ENCODE assay signal across 8 mouse cellular contexts in the genomic region with DNA sequence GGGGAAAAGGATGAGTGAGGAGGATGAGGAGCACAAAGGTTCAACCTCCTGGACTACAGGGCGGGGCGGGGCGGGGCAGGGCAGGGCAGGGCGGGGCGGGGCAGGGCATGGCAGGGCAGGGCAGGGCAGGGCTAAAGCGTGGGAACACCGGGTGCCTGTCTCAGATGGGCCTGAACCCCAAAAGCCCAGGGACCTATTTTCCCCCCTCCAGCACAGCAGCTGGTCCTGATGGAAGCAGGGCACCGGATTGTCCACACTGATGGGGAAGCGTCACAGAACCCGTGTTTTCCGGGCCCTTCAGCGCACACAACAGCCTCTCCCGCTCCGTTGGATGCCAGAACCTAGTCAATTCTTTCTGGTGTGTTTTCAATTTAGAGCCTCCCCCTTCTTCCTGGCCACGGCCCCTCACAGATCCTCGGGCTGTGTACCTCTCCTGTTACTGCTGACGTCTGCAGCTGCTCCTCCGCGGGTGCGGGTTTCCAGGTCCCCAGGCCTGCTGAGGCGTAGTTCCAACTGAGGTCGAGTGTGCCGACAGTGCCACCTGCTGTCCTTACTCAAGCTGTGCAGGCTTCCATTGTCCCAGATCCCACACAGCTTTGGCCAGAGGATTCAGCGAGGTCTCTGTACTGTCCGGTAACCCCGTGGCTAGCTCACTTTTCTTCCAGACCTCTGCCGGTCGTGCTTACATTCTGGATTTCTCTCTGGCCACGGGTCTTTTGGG. TPM values are rescaled to one million over a fixed set of nuclear protein-coding genes. Genes with fewer than 3 reads are reported as not detected.
DNase-seq lines count a peak whose midpoint lies in the region; ATAC-seq and TF ChIP-seq lines count a peak whose summit lies in the region.

No protein-coding gene starts in this region.

- TF ChIP-seq POLR2A in bone marrow macrophage, adult 2 months (IDR thresholded peaks at IDR 0.05; ENCODE audit: borderline replicate concordance, low read depth, low read length): no peak
- peak; percentile 55; the same call in 1 of the 2 replicates for TF ChIP-seq POLR2A in embryonic fibroblast, embryonic 13.5 days (IDR thresholded peaks at IDR 0.05; ENCODE audit: low read depth, low read length)

- no peaks in the 10 kb centered on the region for H3K36me3 ChIP-seq in heart, embryonic 12.5 days
- H3K36me3 ChIP-seq in kidney, postnatal 0 days (ENCODE audit: insufficient read depth, low read length): no peaks in the 10 kb centered on the region
- no peaks in the 10 kb centered on the region for H3K36me3 ChIP-seq in liver, embryonic 11.5 days (ENCODE audit: control insufficient read depth, insufficient read depth, low read length)
- no peaks in the 10 kb centered on the region for H3K36me3 ChIP-seq in stomach, embryonic 14.5 days (ENCODE audit: control insufficient read depth, insufficient read depth, low read length)

- H3K27ac ChIP-seq in bone marrow macrophage, adult 2 months (ENCODE audit: insufficient read depth, low read depth, low read length): no peak overlapping the region
- peak overlapping the region; percentile 41; the same call in 1 of the 2 replicates for H3K27ac ChIP-seq in embryonic fibroblast, embryonic 13.5 days (ENCODE audit: insufficient read depth, low read length)
- no peak overlapping the region for H3K27ac ChIP-seq in heart, embryonic 12.5 days (ENCODE audit: poor library complexity, severe bottlenecking)
- peak overlapping the region; percentile 8; the same call in 1 of the 2 replicates for H3K27ac ChIP-seq in kidney, postnatal 0 days
- no peak overlapping the region for H3K27ac ChIP-seq in liver, embryonic 11.5 days (ENCODE audit: low read depth, low read length)
- H3K27ac ChIP-seq in stomach, embryonic 14.5 days (ENCODE audit: low read length): 0 out of 2 replicates have a peak overlapping the region, but pooled peaks have one; percentile 39

- 8% methylated on average over 29 of the region's 29 CpGs for WGBS in heart, embryonic 12.5 days
- WGBS in kidney, postnatal 0 days: 8% methylated on average over 29 of the region's 29 CpGs
- WGBS in liver, embryonic 11.5 days: 5% methylated on average over 29 of the region's 29 CpGs
- WGBS in stomach, embryonic 14.5 days: 9% methylated on average over 29 of the region's 29 CpGs

- H3K4me1 ChIP-seq in bone marrow macrophage, adult 2 months (ENCODE audit: control insufficient read depth, insufficient read depth, low read length): no peaks in the 10 kb centered on the region
- H3K4me1 ChIP-seq in embryonic fibroblast, embryonic 13.5 days (ENCODE audit: control insufficient read depth, insufficient read depth, low read length): peaks cover 14% of the 10 kb centered on the region
- H3K4me1 ChIP-seq in heart, embryonic 12.5 days (replicated peaks): peaks cover 46% of the 10 kb centered on the region
- H3K4me1 ChIP-seq in kidney, postnatal 0 days (replicated peaks; ENCODE audit: insufficient read depth, low read length): peaks cover 12% of the 10 kb centered on the region; the same call in 1 of the 2 replicates
- peaks cover 22% of the 10 kb centered on the region for H3K4me1 ChIP-seq in liver, embryonic 11.5 days (replicated peaks; ENCODE audit: control insufficient read depth, insufficient read depth, low read length)
- H3K4me1 ChIP-seq in stomach, embryonic 14.5 days (ENCODE audit: control insufficient read depth, insufficient read depth, low read length): peaks cover 33% of the 10 kb centered on the region

- peak; percentile 60 for DNase-seq in 416B (ENCODE audit: low read depth)
- DNase-seq in kidney, postnatal 0 days (ENCODE audit: low spot score): peak; percentile 97
- DNase-seq in liver, embryonic 11.5 days (ENCODE audit: low spot score): peak; percentile 81
- DNase-seq in natural killer cell, adult 2 months (ENCODE audit: low spot score in 2 of 2): peak; percentile 28 to 55

- 0 out of 2 replicates have a peak overlapping the region, but pooled peaks have one; percentile 3 for H3K4me3 ChIP-seq in bone marrow macrophage, adult 2 months (ENCODE audit: insufficient read depth, low read length)
- H3K4me3 ChIP-seq in embryonic fibroblast, embryonic 13.5 days (ENCODE audit: insufficient read depth, low read length): no peak overlapping the region
- H3K4me3 ChIP-seq in heart, embryonic 12.5 days: peak overlapping the region; percentile 30
- peak overlapping the region; percentile 20; the same call in 1 of the 2 replicates for H3K4me3 ChIP-seq in kidney, postnatal 0 days (replicated peaks; ENCODE audit: low read depth, low read length)
- H3K4me3 ChIP-seq in liver, embryonic 11.5 days (ENCODE audit: low read depth, low read length): no peak overlapping the region
- H3K4me3 ChIP-seq in stomach, embryonic 14.5 days (ENCODE audit: low read depth, low read length): peak overlapping the region; percentile 17

- H3K27me3 ChIP-seq in heart, embryonic 12.5 days (replicated peaks): no peaks in the 10 kb centered on the region
- no peaks in the 10 kb centered on the region for H3K27me3 ChIP-seq in kidney, postnatal 0 days (ENCODE audit: insufficient read depth, low read length)
- H3K27me3 ChIP-seq in liver, embryonic 11.5 days (replicated peaks; ENCODE audit: control insufficient read depth, insufficient read depth, low read length): peaks cover 3% of the 10 kb centered on the region
- H3K27me3 ChIP-seq in stomach, embryonic 14.5 days (ENCODE audit: control insufficient read depth, insufficient read depth, low read length): no peaks in the 10 kb centered on the region

- peak; percentile 77 for ATAC-seq in heart, embryonic 12.5 days (ENCODE audit: insufficient number of reproducible peaks, low FRiP score)
- peak; percentile 78 for ATAC-seq in kidney, postnatal 0 days (replicated peaks; ENCODE audit: low FRiP score, low read depth)
- peak; percentile 75 for ATAC-seq in liver, embryonic 11.5 days (replicated peaks; ENCODE audit: low FRiP score)
- peak; percentile 84 for ATAC-seq in stomach, embryonic 14.5 days (ENCODE audit: insufficient number of reproducible peaks, insufficient read depth, low FRiP score, low read depth)

- H3K4me2 ChIP-seq in heart, embryonic 12.5 days: peak overlapping the region; percentile 66
- H3K4me2 ChIP-seq in kidney, postnatal 0 days (ENCODE audit: low read length): peak overlapping the region; percentile 53
- H3K4me2 ChIP-seq in liver, embryonic 11.5 days: peak overlapping the region; percentile 61
- peak overlapping the region; percentile 39 for H3K4me2 ChIP-seq in stomach, embryonic 14.5 days (replicated peaks; ENCODE audit: low read depth, low read length)

- TF ChIP-seq CTCF in bone marrow macrophage, adult 2 months (IDR thresholded peaks at IDR 0.05; ENCODE audit: low read depth, low read length): peak; percentile 40; the same call in 1 of the 2 replicates
- TF ChIP-seq CTCF in embryonic fibroblast, embryonic 13.5 days (IDR thresholded peaks at IDR 0.05; ENCODE audit: borderline replicate concordance, insufficient read depth, low read length): peak; percentile 98
- TF ChIP-seq CTCF in kidney, postnatal 0 days (IDR thresholded peaks at IDR 0.05; ENCODE audit: low read depth): peak; percentile 96

- H3K9ac ChIP-seq in heart, embryonic 12.5 days: peak overlapping the region; percentile 61
- H3K9ac ChIP-seq in kidney, postnatal 0 days (ENCODE audit: low read depth, low read length): peak overlapping the region; percentile 40; the same call in 1 of the 2 replicates
- H3K9ac ChIP-seq in liver, embryonic 11.5 days (ENCODE audit: low read depth, low read length): no peak overlapping the region; the same call in 1 of the 2 replicates
- H3K9ac ChIP-seq in stomach, embryonic 14.5 days (replicated peaks; ENCODE audit: low read depth, low read length): peak overlapping the region; percentile 28; the same call in 1 of the 2 replicates

- no peaks in the 10 kb centered on the region for H3K9me3 ChIP-seq in heart, embryonic 12.5 days (replicated peaks)
- H3K9me3 ChIP-seq in kidney, postnatal 0 days (replicated peaks; ENCODE audit: low read length): no peaks in the 10 kb centered on the region
- H3K9me3 ChIP-seq in liver, embryonic 11.5 days (ENCODE audit: control insufficient read depth, low read length): no peaks in the 10 kb centered on the region
- no peaks in the 10 kb centered on the region for H3K9me3 ChIP-seq in stomach, embryonic 14.5 days (ENCODE audit: control insufficient read depth, low read depth, low read length)

RNA-seq across cellular contexts. Expression of a gene that starts 40.4 kb away (rescaled TPM):
- polyA plus RNA-seq in bone marrow macrophage, adult 2 months (2012; ENCODE audit: insufficient read depth, insufficient read length, missing spikeins): not detected in 2 replicates
- polyA plus RNA-seq in embryonic fibroblast, embryonic 13.5 days (2011; ENCODE audit: insufficient read length, low read depth, missing spikeins): 0.76 and 1.3 TPM in 2 replicates
- 0.19 TPM in 1 of 2 replicates, not detected in the other for polyA plus RNA-seq in heart, embryonic 12.5 days (2016; fragmentation: Nextera tagmentation; extraction: Ambion mirVana)
- polyA plus RNA-seq in kidney, postnatal 0 days (2015; fragmentation: Nextera tagmentation; extraction: Ambion mirVana): 0.09 and 0.13 TPM in 2 replicates
- polyA plus RNA-seq in liver, embryonic 11.5 days (2014; fragmentation: Nextera tagmentation; extraction: Ambion mirVana): not detected in 2 replicates
- 2.4 and 2.8 TPM in 2 replicates for polyA plus RNA-seq in stomach, embryonic 14.5 days (2014; fragmentation: Nextera tagmentation; extraction: Ambion mirVana)

RNA-seq across cellular contexts. Expression of a gene that starts 51.7 kb away (rescaled TPM):
- 1.3 and 2.0 TPM in 2 replicates for polyA plus RNA-seq in bone marrow macrophage, adult 2 months (2012; ENCODE audit: insufficient read depth, insufficient read length, missing spikeins)
- polyA plus RNA-seq in embryonic fibroblast, embryonic 13.5 days (2011; ENCODE audit: insufficient read length, low read depth, missing spikeins): 228 and 253 TPM in 2 replicates
- 87.6 and 97.4 TPM in 2 replicates for polyA plus RNA-seq in heart, embryonic 12.5 days (2016; fragmentation: Nextera tagmentation; extraction: Ambion mirVana)
- polyA plus RNA-seq in kidney, postnatal 0 days (2015; fragmentation: Nextera tagmentation; extraction: Ambion mirVana): 22.7 and 25.1 TPM in 2 replicates
- polyA plus RNA-seq in liver, embryonic 11.5 days (2014; fragmentation: Nextera tagmentation; extraction: Ambion mirVana): 24.3 and 26.6 TPM in 2 replicates
- polyA plus RNA-seq in stomach, embryonic 14.5 days (2014; fragmentation: Nextera tagmentation; extraction: Ambion mirVana): 90.5 and 93.7 TPM in 2 replicates

RNA-seq across cellular contexts. Expression of a gene that starts 52.5 kb away (rescaled TPM):
- not detected in 2 replicates for polyA plus RNA-seq in bone marrow macrophage, adult 2 months (2012; ENCODE audit: insufficient read depth, insufficient read length, missing spikeins)
- polyA plus RNA-seq in embryonic fibroblast, embryonic 13.5 days (2011; ENCODE audit: insufficient read length, low read depth, missing spikeins): 3.9 and 5.5 TPM in 2 replicates
- 0.74 and 0.76 TPM in 2 replicates for polyA plus RNA-seq in heart, embryonic 12.5 days (2016; fragmentation: Nextera tagmentation; extraction: Ambion mirVana)
- polyA plus RNA-seq in kidney, postnatal 0 days (2015; fragmentation: Nextera tagmentation; extraction: Ambion mirVana): 0.33 TPM in 1 of 2 replicates, not detected in the other
- polyA plus RNA-seq in liver, embryonic 11.5 days (2014; fragmentation: Nextera tagmentation; extraction: Ambion mirVana): not detected in 2 replicates
- polyA plus RNA-seq in stomach, embryonic 14.5 days (2014; fragmentation: Nextera tagmentation; extraction: Ambion mirVana): 0.25 TPM in 1 of 2 replicates, not detected in the other

Comparison
In these comparisons a context has a peak if more than half of its experiments do, and no peak if none do; other contexts are left out.
1. DNase-seq: peak in every context shown above with its lines; median percentile 97 in kidney, postnatal 0 days; 81 in liver, embryonic 11.5 days; 60 in 416B; 42 in natural killer cell, adult 2 months.
2. H3K27ac ChIP-seq: peak in embryonic fibroblast, embryonic 13.5 days (single experiment), kidney, postnatal 0 days (single experiment) and stomach, embryonic 14.5 days (single experiment); none in bone marrow macrophage, adult 2 months (single experiment), heart, embryonic 12.5 days (single experiment) and liver, embryonic 11.5 days (single experiment).
3. H3K4me3 ChIP-seq: peak in bone marrow macrophage, adult 2 months (single experiment), heart, embryonic 12.5 days (single experiment), kidney, postnatal 0 days (single experiment) and stomach, embryonic 14.5 days (single experiment); none in embryonic fibroblast, embryonic 13.5 days (single experiment) and liver, embryonic 11.5 days (single experiment).
4. CTCF ChIP-seq: peak in every context shown above with its lines; median percentile 98 in embryonic fibroblast, embryonic 13.5 days; 96 in kidney, postnatal 0 days; 40 in bone marrow macrophage, adult 2 months.
5. Peak in every context shown above with its lines, with median percentiles within 50 percentile points of each other: ATAC-seq and H3K4me2 ChIP-seq.